Mouse (Mus musculus) G1E (cell line): Measurements from ENCODE around the gene Adam1b. TPM values are rescaled to one million over a fixed set of nuclear protein-coding genes. Genes with fewer than 3 reads are reported as not detected.

Source experiments
- ATAC-seq: 2 replicates; pipeline ENCODE4 v1.8.0; 2016; ENCODE audit warnings: mild to moderate bottlenecking; ENCODE audit not compliant: insufficient number of reproducible peaks, poor library complexity, low FRiP score, severe bottlenecking; ENCODE audit errors: extremely low read depth
- DNase-seq: peaks from one replicate; pipeline ENCODE4 v3.0.0; 2012; ENCODE audit warnings: low spot score
- H3K27me3 ChIP-seq: 2 replicates; pipeline ENCODE4 v1.6.1; 2012; ENCODE audit warnings: mild to moderate bottlenecking, low read length, inconsistent platforms; ENCODE audit not compliant: insufficient read depth
- H3K36me3 ChIP-seq: replicated peaks from 2 replicates; pipeline ENCODE3; 2012; ENCODE audit warnings: mild to moderate bottlenecking, inconsistent platforms
- H3K4me1 ChIP-seq: 2 replicates; pipeline ENCODE4 v1.6.1; 2012; ENCODE audit warnings: low read depth, low read length, inconsistent platforms, mixed read lengths; ENCODE audit not compliant: insufficient read depth
- H3K4me3 ChIP-seq: 2 replicates; pipeline ENCODE4 v1.5.1; 2012; ENCODE audit warnings: low read depth, mild to moderate bottlenecking, inconsistent platforms, low read length, moderate library complexity, mixed read lengths
- H3K9me3 ChIP-seq: replicated peaks from 2 replicates; pipeline ENCODE4 v1.6.1; 2012; ENCODE audit warnings: inconsistent platforms
- CTCF ChIP-seq: IDR thresholded peaks from 2 replicates; pipeline ENCODE4 v1.5.1; 2012; ENCODE audit warnings: low read depth, low read length, inconsistent platforms, mixed read lengths
- GATA1 ChIP-seq: IDR thresholded peaks from 2 replicates; pipeline ENCODE4 v1.6.1; 2012; ENCODE audit warnings: borderline replicate concordance, low read length, inconsistent platforms, mixed read lengths
- GATA2 ChIP-seq: IDR thresholded peaks from 2 replicates; pipeline ENCODE4 v1.6.1; 2012; ENCODE audit warnings: low read depth, low read length, inconsistent platforms, borderline replicate concordance
- POLR2AphosphoS5 ChIP-seq: IDR thresholded peaks from 2 replicates; pipeline ENCODE4 v1.6.1; 2012; ENCODE audit warnings: low read depth, low read length, inconsistent platforms; ENCODE audit not compliant: insufficient replicate concordance
- TAL1 ChIP-seq: conservative IDR thresholded peaks from 2 replicates; pipeline ENCODE4 v1.6.1; 2012; ENCODE audit warnings: low read depth, low read length, inconsistent platforms, mixed read lengths
- polyA plus RNA-seq: library from polyadenylated mRNA; stranded (reverse); fragments of >175 nt; gene quantifications from 2 replicates; pipeline ENCODE4 v1.2.3, GENCODE M21; 2012
- total RNA-seq, 2 experiments: library from RNA; stranded (forward) in 1 of 2; stranded (reverse) in 1 of 2; fragments of 200-1000 nt in 1 of 2; fragments of >200 nt in 1 of 2; fragmentation: Nextera tagmentation in 1 of 2; gene quantifications; 2 replicates each; pipeline ENCODE4 v1.2.3; 2014 to 2017

Gene Adam1b
- total and polyA plus RNA-seq, 3 experiments: not detected

DNA sequence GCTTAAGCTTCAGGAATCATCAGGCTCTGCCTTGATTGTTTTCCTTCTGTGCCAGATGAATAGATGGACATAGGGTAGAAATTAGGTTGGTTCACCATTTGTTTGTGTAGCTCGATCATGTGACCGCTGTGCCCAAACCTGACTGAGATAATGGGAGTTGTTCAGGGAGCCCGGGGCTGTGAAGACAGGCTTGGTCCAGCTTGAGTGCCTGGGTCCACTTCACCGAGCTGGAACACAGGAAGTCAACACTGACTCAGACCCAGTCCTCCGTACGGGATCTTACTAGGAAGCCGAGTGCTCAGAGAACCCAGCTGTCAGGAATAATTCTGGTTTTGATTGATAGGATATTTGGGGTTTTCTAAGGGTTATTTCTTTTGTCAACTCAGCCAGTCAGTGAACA is 28.6 kb downstream of the Adam1b start:
- Histone ChIP-seq H3K27me3 (no peaks in the 10 kb centered on the region), H3K4me3 (no peak overlapping the region), H3K9me3 (no peaks in the 10 kb centered on the region), H3K36me3 (no peaks in the 10 kb centered on the region), H3K4me1 (peaks cover 71% of the 10 kb centered on the region)
- TF ChIP-seq GATA1: no peak
- TF ChIP-seq GATA2: no peak
- TF ChIP-seq TAL1: no peak
- no peak for TF ChIP-seq POLR2AphosphoS5
- ATAC-seq (no peak), DNase-seq (no peak)

DNA sequence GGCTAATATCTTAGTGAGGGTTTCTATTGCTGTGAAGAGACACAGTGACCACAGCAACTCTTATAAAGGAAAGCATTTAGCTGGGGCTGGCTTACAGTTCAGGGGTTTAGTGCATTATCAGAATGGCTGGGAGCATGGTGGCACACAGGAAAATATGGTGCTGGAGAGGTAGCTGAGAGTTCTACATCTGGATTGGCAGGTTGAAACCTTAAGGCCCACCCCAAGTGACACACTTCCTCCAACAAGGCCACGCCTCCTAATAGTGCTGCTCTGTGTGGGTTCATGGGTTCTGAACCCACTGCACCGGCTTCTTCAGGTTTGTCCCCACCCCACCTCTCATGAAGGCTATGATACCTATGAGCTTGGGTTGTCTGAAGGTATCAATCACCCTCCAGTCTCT is 30.8 kb downstream of the Adam1b start:
- ATAC-seq: no peak
- no peaks in the 10 kb centered on the region for H3K27me3 ChIP-seq
- H3K9me3 ChIP-seq: no peaks in the 10 kb centered on the region
- no peak overlapping the region for H3K4me3 ChIP-seq
- no peak for DNase-seq
- H3K4me1 ChIP-seq: peaks cover 72% of the 10 kb centered on the region
- no peak for TF ChIP-seq CTCF
- TF ChIP-seq GATA1: no peak
- no peak for TF ChIP-seq POLR2AphosphoS5
- no peak for TF ChIP-seq TAL1
- no peak for TF ChIP-seq GATA2
- no peaks in the 10 kb centered on the region for H3K36me3 ChIP-seq

DNA sequence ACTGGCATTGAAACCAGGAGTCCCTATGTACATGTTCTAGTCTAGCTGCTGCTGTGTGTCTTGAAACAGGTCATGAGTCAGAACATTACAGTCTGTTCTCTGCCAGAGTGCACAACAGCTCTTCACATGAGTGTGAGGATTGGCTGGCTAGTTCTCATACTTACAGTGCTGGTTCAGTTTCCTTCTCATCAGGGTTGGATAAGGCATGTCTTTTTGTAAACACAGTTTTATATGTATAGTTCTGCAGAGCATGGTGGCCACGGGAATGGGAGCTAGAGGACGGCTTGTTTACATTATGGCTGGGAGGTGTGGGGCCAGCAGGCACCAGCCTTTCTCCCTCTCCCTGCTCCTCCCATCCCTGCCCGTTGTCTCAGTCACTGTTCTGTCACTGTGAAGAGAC is 33.7 kb downstream of the Adam1b start:
- no peak overlapping the region for H3K4me3 ChIP-seq
- H3K9me3 ChIP-seq: no peaks in the 10 kb centered on the region
- TF ChIP-seq GATA2 (no peak), TAL1 (no peak), CTCF (no peak), POLR2AphosphoS5 (no peak), GATA1 (no peak)
- no peaks in the 10 kb centered on the region for H3K27me3 ChIP-seq
- peaks cover 48% of the 10 kb centered on the region for H3K4me1 ChIP-seq
- ATAC-seq (no peak), DNase-seq (no peak)
- no peaks in the 10 kb centered on the region for H3K36me3 ChIP-seq

DNA sequence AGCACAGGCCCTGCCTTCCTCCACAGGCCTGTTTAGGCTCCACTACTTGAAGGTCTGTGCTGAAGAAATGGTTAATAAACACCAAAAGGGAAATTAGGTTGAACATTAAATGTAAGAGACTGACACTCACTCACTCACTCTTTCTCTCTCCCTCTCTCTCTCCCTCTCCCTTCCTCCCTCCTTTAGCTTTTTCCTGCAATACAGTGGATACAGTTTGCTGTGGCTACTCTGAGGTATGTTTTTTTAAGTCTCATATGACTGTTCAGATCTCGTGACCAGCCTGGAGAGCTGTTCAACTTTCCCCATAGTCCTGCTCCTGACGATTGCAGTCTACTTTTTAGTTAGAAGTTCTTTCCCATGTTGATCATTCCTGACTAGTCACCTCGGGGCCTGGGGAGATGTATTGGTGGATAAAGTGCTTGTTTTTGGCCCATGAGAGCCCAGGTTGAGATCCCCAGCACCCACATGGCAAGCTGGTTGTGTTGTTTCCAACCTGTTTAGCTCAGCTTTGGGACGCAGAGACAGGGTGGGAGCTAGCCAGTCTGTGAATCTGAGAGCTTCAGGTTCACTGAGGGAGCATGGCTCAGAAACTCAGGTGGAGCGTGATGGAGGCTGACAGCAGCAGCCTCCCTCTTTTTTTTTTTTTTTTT is 39.5 kb downstream of the Adam1b start:
- Histone ChIP-seq H3K36me3 (peaks cover 2% of the 10 kb centered on the region), H3K9me3 (peaks cover 8% of the 10 kb centered on the region), H3K4me1 (peaks cover 36% of the 10 kb centered on the region), H3K27me3 (no peaks in the 10 kb centered on the region; the same call in 1 of the 2 replicates), H3K4me3 (no peak overlapping the region)
- no peak for DNase-seq
- ATAC-seq: no peak
- no peak for TF ChIP-seq GATA1
- no peak for TF ChIP-seq CTCF
- TF ChIP-seq POLR2AphosphoS5: no peak
- no peak for TF ChIP-seq TAL1
- no peak for TF ChIP-seq GATA2

DNA sequence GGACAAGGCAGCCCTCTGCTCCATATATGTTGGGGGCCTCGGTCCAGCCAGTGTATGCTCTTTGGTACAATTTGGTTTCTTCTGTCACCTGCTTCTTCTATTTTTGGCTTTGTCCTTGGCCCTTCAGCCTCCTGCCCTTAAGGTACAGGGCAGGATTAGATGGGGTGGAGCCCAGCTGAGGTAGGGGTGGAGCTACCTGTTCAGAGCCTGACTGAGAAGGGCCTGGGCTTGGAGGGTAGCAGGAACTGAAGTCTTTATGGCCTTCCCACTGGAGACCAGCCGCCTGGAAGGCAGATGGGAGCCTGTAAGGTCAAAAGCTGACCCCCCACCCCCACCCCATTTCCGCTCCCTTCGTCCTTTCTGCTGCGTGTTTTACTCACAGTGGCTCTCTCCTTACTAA is 40.3 kb downstream of the Adam1b start:
- H3K9me3 ChIP-seq: peaks cover 8% of the 10 kb centered on the region
- ATAC-seq (no peak; the same call in 1 of the 2 replicates), DNase-seq (no peak)

DNA sequence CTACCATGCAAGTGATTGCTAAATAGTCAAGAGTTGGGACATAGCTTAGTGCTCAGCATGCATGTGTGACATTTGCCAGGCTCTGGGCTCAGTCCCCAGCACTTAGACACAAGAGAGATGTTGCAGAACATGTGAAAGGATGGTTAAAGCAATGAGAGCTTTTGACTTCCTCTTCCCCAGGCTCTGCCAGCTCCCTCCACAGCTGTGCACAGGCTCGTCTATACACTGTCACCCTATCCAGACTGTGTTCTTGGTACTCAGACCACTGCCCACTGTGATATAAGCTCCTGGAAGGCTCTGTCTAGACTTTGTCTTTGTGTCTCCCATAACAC is 41.1 kb downstream of the Adam1b start:
- peaks cover 38% of the 10 kb centered on the region for H3K4me1 ChIP-seq
- H3K27me3 ChIP-seq: no peaks in the 10 kb centered on the region; the same call in 1 of the 2 replicates
- ATAC-seq: no peak
- peaks cover 8% of the 10 kb centered on the region for H3K9me3 ChIP-seq
- H3K4me3 ChIP-seq: no peak overlapping the region
- TF ChIP-seq GATA2 (no peak), CTCF (no peak), POLR2AphosphoS5 (no peak), TAL1 (no peak), GATA1 (no peak)
- no peak for DNase-seq
- H3K36me3 ChIP-seq: peaks cover 2% of the 10 kb centered on the region

More for the DNA sequence above, 40.3 kb downstream of the Adam1b start:
- Histone ChIP-seq H3K36me3 (peaks cover 2% of the 10 kb centered on the region), H3K4me1 (peaks cover 36% of the 10 kb centered on the region), H3K4me3 (no peak overlapping the region; the same call in 1 of the 2 replicates), H3K27me3 (no peaks in the 10 kb centered on the region; the same call in 1 of the 2 replicates)
- no peak for TF ChIP-seq GATA1

DNA sequence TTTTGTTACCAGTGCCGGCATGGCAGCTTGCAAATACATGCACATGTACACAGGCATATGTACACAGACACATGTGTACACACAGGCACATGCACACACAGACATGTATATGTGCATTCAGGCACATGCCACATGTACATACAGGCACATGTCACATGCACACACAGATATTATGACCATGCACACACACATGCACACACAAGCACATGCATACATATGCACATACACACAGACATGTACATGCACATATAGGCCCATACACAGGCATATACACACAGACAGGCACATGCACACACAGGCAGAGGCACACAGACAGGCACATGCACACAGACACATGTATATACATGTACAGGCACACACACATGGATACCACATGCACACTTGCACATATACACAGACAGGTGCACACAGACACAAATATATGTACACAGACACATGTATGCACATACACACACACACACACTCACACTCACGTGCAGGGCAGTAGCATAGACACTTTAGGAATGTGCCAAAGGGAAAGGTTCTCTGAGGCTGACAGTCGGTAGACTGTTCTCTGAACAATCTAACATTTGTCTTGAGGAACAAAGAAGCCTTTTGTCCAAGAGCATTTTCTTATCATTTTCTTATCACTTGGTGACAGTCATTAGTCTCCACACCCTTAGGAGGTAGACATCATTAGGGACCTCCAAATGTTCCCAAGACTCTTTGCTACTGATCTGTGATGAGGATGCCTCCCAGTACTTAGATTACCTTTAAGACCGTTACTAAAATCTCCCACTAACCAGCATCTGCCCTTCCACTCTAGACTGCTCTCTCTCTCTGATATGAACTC is 41.7 kb downstream of the Adam1b start:
- TF ChIP-seq GATA1 (no peak), CTCF (no peak), POLR2AphosphoS5 (no peak), GATA2 (no peak)
- DNase-seq: no peak
- peaks cover 8% of the 10 kb centered on the region for H3K9me3 ChIP-seq
- peaks cover 2% of the 10 kb centered on the region for H3K36me3 ChIP-seq
- peak; percentile 54 for ATAC-seq
- H3K4me1 ChIP-seq: peaks cover 37% of the 10 kb centered on the region
- H3K4me3 ChIP-seq: no peak overlapping the region
- no peaks in the 10 kb centered on the region; the same call in 1 of the 2 replicates for H3K27me3 ChIP-seq
